Mouse (Mus musculus) cerebral cortex, adult 2 months (tissue): ENCODE results near the gene Gm12695.

ENCODE experiments used
- WGBS: fragments of 180-500 bp; shearing (Covaris S2); methylation state at CpG from one replicate; pipeline ENCODE4 v1.1.7; 2018; 5-methylcytosine and 5-hydroxymethylcytosine counted together

Gene Gm12695

DNA sequence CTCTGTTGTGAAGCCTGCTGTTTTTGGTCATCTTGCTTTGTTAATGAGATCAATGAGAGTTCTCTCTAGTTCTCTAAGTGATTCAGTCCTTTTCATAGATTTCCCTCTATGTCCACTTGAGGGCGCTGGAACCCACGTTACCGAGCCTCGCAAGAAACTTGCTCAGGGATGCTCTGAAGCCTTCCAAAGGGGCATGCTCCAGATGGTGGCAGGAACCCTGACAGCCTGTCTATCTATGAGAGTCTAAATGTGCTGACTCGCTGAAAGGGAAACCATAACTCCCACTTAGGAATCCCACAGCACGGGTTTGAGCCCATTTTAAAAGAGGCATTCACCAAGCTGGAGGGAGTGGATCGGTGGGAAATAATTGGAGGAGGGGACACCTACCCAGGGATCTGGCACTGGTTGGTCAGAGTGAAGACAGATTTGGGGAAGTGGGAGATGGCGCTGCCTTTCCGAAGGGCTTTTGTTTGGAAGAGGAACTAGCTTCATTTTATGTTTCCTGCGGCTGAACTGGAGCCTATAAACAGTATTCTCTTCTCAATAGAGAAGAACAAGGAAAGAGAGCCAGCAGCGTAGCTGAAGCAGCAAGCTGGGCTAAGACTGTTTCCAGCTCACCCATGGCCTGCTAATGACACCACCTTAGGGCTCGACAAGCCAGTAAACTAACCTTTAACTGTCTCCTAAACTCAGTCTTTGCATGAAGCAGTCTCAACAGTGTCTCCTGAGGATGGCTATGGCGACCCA, 88.2 kb downstream of the Gm12695 start:
- 15% methylated on average over 13 of the region's 13 CpGs for WGBS

GRCm38 (mm10) chr4:96687358-96687803, 97.6 kb downstream of the Gm12695 start:
- 71% methylated on average over 2 of the region's 2 CpGs for WGBS

- WGBS: 15% methylated on average over 2 of the region's 2 CpGs
These were observed 101.5 kb downstream of the Gm12695 start for GRCm38 (mm10) chr4:96683474-96683873.

DNA sequence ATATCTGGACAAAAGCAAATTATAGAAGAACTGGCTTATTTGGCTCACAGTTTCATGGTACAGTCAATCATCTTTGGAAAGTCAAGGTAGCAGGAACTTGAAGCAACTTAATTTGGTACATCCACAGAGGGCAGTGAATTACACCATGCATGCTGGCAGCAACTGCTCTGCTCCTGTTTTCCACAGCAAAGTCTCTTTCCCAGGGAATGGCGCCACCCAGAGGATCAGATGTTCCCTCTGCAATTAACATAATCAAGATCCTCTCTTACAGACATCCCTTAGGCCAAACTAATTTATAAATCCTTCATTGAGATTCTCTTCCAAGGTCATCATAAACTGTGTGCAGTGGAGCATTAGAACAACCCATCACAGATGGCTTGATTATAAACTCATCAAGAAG, 104.8 kb downstream of the Gm12695 start:
- WGBS: 26% methylated on average over 1 of the region's 1 CpGs
